Mouse (Mus musculus) cortical plate, adult 2 months (tissue): Measurements from ENCODE around the gene Tmc7. TPM values are rescaled to one million over a fixed set of nuclear protein-coding genes. Genes with fewer than 3 reads are reported as not detected.

Experiments used
- H3K27ac ChIP-seq: fragments of 200-500 bp; 2 replicates; pipeline ENCODE4 v1.5.1; 2012; ENCODE audit warnings: low read length, control low read depth, inconsistent platforms; ENCODE audit not compliant: insufficient read depth
- H3K4me1 ChIP-seq: fragments of 200-500 bp; 2 replicates; pipeline ENCODE4 v1.6.1; 2011; ENCODE audit warnings: low read length; ENCODE audit not compliant: control insufficient read depth, insufficient read depth
- H3K4me3 ChIP-seq: fragments of 200-500 bp; 2 replicates; pipeline ENCODE4 v1.5.1; 2011; ENCODE audit warnings: mild to moderate bottlenecking, low read length, control low read depth; ENCODE audit not compliant: insufficient read depth
- CTCF ChIP-seq: fragments of 200-500 bp; IDR thresholded peaks from 2 replicates; pipeline ENCODE4 v1.5.1; 2011; ENCODE audit warnings: mild to moderate bottlenecking, control low read depth, low read length; ENCODE audit not compliant: insufficient read depth; ENCODE audit errors: extremely low read depth
- POLR2A ChIP-seq: fragments of 200-500 bp; IDR thresholded peaks from 2 replicates; pipeline ENCODE4 v1.6.1; 2011; ENCODE audit warnings: mild to moderate bottlenecking, low read length, control low read depth; ENCODE audit not compliant: insufficient read depth; ENCODE audit errors: extremely low read depth
- polyA plus RNA-seq: library from polyadenylated mRNA; depleted of rRNA; stranded (reverse); fragments of >200 nt; gene quantifications from 2 replicates; pipeline ENCODE4 v1.2.3, GENCODE M21; 2012; rRNA removed

Tmc7 gene
- polyA plus RNA-seq, 1 experiment = 14.1 TPM

DNA sequence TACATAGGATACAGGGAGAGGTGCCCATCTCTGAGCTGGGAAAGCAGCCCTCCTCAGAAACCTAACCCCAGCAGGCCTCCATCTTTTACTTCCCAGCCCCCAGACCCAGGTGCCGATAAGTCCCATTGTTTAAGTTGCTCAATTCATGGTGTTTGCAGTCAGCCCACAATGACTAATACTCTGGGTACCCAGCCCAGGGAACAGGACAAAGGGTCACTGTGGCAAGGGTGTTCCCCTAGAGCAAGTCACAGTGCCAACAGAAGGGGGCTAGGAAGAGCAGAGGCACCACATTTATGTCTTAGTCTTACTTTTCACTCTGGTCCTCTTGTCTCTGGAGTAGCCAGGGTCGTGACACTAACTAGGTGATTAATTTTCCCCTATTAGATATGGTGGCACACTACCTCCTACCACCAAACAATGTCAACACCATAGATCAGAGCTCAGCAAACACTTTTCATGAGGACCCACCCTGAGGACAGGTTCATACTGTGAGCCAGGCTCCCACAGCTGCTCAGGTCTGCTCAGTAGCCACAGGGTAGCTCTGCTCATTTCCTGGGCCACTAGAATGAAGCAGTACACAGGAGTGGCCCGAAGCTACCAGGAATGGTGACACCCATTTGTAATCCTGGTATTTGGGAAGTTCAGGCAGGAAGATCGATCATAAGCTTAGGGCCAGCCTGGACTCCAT is 89.5 kb downstream of the Tmc7 start:
- H3K4me1 ChIP-seq = no peaks in the 10 kb centered on the region
- no peak overlapping the region for H3K4me3 ChIP-seq
- TF ChIP-seq CTCF (no peak), POLR2A (no peak)
- no peak overlapping the region for H3K27ac ChIP-seq

DNA sequence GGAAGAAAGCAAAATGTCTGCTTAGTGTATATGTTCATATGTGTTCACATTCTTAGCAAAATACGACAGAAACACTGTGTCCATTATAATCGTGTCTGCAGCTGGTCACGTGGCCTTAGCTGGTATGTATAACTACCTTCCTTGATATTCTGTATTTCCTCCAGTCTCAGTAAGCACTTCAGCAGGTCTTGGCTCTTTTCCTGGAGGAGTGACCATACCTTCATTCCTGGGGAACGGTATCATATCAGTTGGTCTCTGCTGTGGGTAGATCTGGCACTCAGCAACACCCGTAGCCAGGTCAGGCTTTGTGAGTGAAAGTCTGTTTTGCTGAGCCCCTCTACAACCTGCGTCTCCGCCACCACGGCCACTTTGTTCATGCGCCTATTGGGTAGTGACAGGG is 90.6 kb downstream of the Tmc7 start:
- H3K27ac ChIP-seq = no peak overlapping the region
- TF ChIP-seq POLR2A (no peak), CTCF (no peak)
- H3K4me3 ChIP-seq = no peak overlapping the region
- no peaks in the 10 kb centered on the region for H3K4me1 ChIP-seq

DNA sequence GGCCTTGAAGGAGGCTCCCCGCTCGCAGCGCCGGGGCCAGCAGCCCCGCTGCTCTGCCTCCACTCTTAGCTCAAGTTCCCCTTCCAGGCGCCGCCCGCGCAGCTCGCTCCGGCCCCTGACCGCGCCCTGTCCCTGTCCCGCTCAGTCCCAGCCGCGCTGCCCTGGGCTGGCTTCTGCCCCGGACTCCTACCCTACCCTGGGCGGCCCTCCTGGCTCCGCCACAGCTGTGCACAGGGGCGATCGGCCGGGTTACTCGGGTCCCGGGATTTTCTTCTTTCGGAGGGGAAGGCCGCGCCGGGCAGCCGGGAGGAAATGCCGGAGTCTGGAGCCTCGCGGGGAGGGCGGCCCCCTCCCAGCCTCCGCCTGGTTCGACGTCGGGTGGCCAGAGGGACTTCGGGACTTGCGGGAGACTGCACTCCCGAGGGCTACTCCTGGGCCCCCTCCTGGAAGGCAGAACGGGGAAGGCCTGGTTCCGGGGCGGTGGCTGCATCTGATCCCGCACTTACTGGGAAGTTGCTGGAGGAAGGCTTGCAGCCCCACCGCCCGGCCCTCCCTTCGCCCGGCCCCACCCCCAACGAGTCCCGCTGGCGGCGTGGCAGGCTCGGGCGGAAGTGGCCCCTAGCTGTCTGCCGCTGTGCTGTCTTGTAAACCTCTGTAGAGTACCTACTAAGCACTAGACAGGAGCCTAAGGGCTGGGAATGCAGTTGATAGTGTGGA is 92.9 kb downstream of the Tmc7 start, which contains the start of gene Itpripl2:
Gene Itpripl2, minus strand, starts transcription at position 545 of the 717 bp plus-strand sequence.
- peak within 1 kb of the TSS; percentile 80 for H3K27ac ChIP-seq
- TF ChIP-seq POLR2A (no peak), CTCF (no peak)
- no peaks in the 10 kb centered on the region for H3K4me1 ChIP-seq
- peak within 1 kb of the TSS; percentile 26 for H3K4me3 ChIP-seq

DNA sequence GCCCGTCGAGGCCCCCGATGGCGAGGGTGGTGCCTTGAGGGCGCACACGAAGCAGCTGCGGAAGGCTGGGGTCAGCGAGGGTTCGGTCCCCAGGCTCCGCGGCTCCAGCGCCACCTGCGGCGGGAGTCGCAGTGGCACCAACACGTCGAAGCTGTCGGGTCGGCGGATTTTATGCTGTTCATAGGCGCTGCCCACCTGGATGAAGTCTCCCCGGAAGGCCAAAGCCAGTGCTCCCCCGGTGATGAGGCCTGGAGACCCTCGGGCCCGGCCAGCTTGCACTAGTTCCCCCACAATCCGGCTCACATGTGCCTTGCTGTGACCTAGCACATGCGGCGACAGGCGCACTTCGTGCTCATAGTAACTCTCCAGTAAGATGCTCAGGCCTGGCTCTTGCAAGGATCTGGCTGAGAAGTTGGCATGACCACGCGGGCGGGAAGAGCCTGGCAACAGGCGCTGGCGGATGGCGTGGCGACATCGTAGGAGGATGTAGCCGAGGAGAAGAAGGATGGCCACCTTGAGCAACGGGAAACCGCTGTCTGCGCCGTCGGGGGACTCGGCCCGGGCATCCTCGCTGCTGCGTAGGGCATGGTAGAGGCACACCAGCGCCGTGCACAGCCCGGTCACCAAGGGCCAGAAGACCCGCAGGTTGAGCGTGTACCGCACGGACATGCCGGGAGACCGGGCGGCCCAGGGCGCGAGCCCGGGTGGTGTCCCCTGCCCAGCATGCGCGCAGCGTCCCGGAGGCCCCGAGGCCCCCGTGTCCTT is 93.7 kb downstream of the Tmc7 start:
- Histone ChIP-seq H3K27ac (peak overlapping the region; percentile 80), H3K4me3 (peak overlapping the region; percentile 26)

DNA sequence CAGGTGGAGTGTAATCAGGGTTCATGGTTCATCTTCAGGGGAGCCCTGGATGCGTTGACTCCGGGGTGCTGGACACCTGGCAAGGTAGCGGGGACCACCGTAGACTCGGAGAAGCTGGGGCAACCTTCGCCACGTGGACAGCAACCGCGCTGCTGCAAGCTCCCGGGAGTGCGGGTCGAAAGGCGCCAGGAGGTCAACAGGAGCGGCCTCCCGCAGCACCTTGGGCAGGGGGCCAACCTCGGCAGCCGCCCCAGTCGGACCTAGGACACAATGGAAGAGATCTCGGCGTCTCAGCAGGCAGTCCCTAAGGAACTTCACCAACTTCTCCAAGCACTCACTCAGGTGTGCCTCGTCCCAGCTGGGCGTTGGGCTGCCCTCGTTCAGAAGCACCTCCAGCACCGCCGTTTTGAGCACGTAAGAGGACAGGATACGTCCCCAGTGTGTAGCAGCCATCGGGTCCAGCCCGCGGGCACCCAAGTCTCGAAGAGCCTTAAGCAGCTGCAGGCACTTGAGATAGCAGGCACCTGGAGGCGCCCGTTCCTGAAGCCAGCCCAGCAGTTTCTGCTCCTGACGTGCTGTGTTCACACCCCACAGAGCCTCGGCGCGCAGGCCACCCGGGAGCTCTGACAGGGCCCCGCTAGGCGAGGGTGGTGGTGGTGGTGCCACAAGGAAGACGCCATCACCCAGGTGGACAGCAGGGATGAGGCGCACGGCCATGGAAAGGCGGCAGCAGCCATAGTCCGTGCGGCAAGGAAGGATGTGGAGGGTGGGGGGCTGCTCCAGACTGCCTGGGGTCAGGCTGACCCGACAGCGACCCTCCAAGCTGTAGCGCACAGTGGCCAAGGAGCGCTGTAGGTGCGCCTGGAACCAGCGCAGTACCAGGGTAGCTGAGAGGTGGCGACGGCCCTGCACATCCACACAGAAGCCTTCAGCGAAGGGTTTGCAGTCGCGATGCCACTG is 94.5 kb downstream of the Tmc7 start:
- TF ChIP-seq CTCF = no peak
- TF ChIP-seq POLR2A = no peak
- Histone ChIP-seq H3K27ac (no peak overlapping the region), H3K4me3 (no peak overlapping the region), H3K4me1 (no peaks in the 10 kb centered on the region)

More for the DNA sequence above, 93.7 kb downstream of the Tmc7 start:
- TF ChIP-seq CTCF (no peak), POLR2A (no peak)
- no peaks in the 10 kb centered on the region for H3K4me1 ChIP-seq

DNA sequence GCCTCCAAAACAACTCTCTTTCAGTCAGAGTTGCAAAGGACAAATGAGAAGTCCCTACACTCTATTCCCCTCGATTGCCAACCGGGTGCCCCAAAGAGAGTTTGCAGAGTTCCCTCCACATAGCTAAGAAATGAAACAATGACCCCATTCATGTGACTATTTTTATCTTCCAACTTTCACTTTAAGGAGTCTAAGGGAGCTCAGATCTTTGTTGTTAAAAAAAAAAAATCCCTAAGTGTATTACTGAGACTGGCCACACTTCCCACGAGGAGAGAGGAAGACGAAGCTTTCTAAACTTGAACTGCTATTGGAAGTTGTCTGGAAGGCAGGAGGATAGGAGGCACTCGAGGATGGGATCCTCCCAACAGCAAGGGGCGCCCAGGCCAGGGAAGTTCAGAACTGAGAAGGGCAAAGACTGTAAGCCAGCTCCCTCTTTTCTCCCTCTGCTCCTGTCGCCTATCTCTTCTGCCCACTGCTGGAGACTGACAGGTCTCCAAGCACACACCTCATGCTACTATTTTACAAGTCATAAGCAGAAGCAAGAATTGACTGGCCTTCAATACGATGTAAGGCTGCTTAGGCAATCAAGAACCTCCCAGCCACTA is 96.4 kb downstream of the Tmc7 start:
- Histone ChIP-seq H3K4me3 (no peak overlapping the region), H3K27ac (no peak overlapping the region), H3K4me1 (no peaks in the 10 kb centered on the region)
- TF ChIP-seq POLR2A (no peak), CTCF (no peak)

DNA sequence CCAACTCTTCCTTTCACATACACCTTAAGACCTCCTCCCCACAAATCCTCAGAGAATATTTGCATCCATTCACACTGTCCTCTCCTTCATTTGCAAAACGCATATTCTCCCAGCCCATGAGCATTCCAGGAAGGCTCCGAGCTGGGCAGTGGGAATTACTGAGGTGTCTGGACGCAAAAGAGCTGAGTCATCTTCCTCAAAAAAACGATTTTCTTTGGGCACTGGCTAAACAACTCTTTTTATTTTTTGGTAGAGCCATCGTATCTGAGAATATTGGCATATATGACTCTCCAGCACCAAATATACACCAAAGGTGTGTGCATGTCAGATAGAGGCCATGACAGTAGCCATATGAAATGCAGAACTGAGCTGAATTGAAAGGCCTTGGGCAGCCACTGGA is 97.6 kb downstream of the Tmc7 start:
- TF ChIP-seq CTCF = no peak
- no peak for TF ChIP-seq POLR2A
- no peak overlapping the region for H3K27ac ChIP-seq
- H3K4me3 ChIP-seq = no peak overlapping the region
- H3K4me1 ChIP-seq = no peaks in the 10 kb centered on the region

Other genes with a start within 250 kb of the Tmc7 start
- gene Syt17, start 136.5 kb downstream of the Tmc7 start, polyA plus RNA-seq = 55.1 and 55.8 TPM in 2 replicates
- gene Itpripl2, start 92.8 kb downstream of the Tmc7 start, polyA plus RNA-seq = 2.6 and 2.7 TPM in 2 replicates
- 54.5 and 55.7 TPM in 2 replicates for gene Coq7, start 51.4 kb downstream of the Tmc7 start, polyA plus RNA-seq
- gene Tmc5, start 12.6 kb upstream of the Tmc7 start, polyA plus RNA-seq = 0.15 and 0.19 TPM in 2 replicates
- 407 and 416 TPM in 2 replicates for gene Gde1, start 121.0 kb upstream of the Tmc7 start, polyA plus RNA-seq
- 54.9 and 56.4 TPM in 2 replicates for gene Ccp110, start 127.8 kb upstream of the Tmc7 start, polyA plus RNA-seq
- gene Vps35l, start 155.5 kb upstream of the Tmc7 start, polyA plus RNA-seq = 55.8 and 57.4 TPM in 2 replicates